Mouse (Mus musculus): ENCODE data around the gene Trmt10a.

The Trmt10a gene

DNA sequence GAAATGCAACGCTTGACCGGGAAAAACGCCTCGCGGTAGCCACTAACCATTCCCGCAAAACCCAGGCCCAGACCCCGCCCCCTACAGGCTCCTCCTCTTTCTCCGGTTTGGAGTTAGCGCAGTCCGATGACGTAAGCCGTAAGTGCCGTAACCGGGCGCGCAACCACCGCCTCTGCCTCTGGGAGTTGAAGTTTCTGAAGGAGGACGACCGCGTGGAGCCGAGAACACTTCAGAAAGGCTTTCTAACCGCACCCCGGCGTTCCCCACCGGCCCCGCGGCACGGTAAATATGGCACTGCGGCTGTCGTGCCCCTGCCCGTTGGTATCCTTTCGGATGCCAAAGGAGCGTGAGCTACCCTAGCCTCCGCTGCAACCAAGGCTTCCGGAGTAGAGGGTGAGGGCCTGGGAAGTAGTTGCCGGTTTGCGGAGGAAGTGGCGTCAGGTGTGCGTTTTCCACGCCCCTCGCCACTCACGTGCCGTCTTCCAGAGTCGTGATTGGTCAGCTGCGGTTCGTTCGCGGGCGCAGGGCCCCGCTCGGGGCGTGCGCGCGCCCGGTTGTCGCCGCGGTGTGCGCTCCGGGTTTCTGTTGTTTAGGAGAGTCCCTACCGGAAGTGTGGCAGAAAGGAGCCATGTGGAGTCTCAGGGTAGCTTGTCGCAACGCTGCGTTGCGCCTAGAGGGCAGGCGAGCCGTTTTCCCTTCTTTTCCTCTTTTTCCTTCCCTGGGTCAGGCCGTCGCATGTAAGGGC, at the start of gene Trmt10a:
Trmt10a (plus strand) TSS at position 134 of the 745 bp plus-strand sequence.
- peak; percentile 98 for DNase-seq

- DNase-seq = no peak
Observed at GRCm38 (mm10) chr3:138095301-138095700, 47.9 kb upstream of the Trmt10a start.

GRCm38 (mm10) chr3:138095718-138096117, 47.5 kb upstream of the Trmt10a start:
- no peak for DNase-seq

- DNase-seq = no peak
Observed at GRCm38 (mm10) chr3:138096263-138097028, 46.8 kb upstream of the Trmt10a start.

GRCm38 (mm10) chr3:138097718-138098117, 45.5 kb upstream of the Trmt10a start:
- DNase-seq = no peak

DNA sequence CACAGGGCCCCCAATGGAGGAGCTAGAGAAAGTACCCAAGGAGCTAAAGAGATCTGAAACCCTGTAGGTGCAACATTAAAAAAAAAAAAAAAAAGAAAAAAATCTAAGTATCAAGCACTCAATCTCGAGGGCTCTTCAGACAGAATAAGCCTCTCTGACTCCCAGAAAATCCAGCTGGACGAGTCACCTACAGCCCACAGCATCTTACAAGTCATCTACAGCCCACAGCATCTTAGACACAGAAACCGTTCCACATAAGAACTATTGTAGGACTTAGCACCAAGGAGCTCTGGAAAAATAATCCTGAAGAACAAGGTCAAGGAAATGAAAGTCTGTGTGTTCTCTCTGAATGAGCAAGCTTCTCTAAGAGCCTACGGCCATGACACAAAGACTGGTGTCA, 41.3 kb upstream of the Trmt10a start:
- no peak for DNase-seq

DNA sequence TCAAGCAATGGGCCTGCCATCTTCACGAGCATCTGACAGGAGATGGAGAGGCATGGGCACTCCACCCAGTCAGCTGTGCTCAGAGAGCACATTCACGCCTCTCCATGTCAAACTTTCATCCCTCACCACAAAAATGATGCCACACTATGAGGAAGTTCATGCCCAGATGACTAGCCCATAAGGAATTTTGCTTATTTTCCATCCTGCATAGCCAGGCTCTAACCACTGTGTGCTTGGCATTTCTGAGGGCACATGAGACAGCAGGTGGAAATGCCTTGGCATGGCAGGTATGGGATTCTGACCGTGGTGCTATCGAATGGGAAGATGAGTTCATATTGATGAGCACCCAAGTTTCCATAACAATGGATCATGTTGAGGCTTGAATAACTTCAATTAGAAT, 39.6 kb upstream of the Trmt10a start:
- DNase-seq = no peak

GRCm38 (mm10) chr3:138105056-138105455, 38.2 kb upstream of the Trmt10a start:
- no peak for DNase-seq

- DNase-seq = no peak
Observed at GRCm38 (mm10) chr3:138106887-138107286, 36.4 kb upstream of the Trmt10a start.

GRCm38 (mm10) chr3:138110910-138111782, 32.1 kb upstream of the Trmt10a start:
- DNase-seq = no peak

- DNase-seq = no peak
Observed at GRCm38 (mm10) chr3:138114106-138114505, 29.1 kb upstream of the Trmt10a start.

GRCm38 (mm10) chr3:138116871-138117270, 26.4 kb upstream of the Trmt10a start:
- DNase-seq = no peak

GRCm38 (mm10) chr3:138118392-138118791, 24.9 kb upstream of the Trmt10a start:
- DNase-seq = no peak

DNA sequence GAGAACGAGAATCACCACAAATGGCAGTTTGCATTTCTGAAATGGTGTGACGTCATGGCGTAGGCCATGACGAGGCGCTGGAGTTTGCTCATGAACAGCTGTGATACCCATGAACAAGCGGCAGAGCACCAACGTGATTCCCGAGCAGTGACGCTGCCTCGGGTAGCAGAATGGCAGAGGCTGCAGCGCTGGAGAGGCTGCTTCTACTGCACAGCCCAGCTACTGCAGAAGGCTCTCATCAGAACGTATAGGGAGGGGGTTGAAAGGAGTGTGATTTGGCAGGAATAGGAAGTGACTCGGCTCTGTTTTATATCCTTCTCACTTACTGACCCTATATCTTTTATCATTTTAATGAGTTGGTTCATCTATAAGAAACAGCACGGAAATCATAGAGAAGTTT, 24.4 kb upstream of the Trmt10a start:
- no peak for DNase-seq

GRCm38 (mm10) chr3:138119444-138120105, 23.7 kb upstream of the Trmt10a start:
- no peak for DNase-seq

DNA sequence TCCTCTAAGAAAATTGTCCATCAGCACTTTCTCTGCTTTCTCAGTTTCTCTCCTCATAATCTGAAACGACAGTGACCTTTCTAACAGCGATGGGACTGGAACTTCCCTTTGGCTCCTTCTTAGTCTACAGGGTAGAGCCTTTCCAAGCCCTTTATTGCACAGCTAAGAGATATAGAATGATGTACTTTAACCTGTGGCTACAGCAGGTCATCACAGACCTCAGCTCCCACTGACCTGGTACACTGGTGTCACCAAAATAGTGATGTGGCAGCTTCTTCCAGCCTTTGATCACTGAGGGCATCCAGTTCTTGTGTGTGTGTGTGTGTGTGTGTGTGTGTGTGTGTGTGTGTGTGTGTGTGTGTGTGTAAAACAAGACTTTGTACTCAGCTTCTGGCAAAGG, 21.8 kb upstream of the Trmt10a start:
- no peak for DNase-seq

- DNase-seq = no peak
Observed at GRCm38 (mm10) chr3:138123842-138124241, 19.4 kb upstream of the Trmt10a start.

GRCm38 (mm10) chr3:138129110-138129509, 14.1 kb upstream of the Trmt10a start:
- DNase-seq = no peak

GRCm38 (mm10) chr3:138130692-138131091, 12.6 kb upstream of the Trmt10a start:
- DNase-seq = no peak

GRCm38 (mm10) chr3:138131168-138131567, 12.1 kb upstream of the Trmt10a start:
- no peak for DNase-seq

- no peak for DNase-seq
Observed at GRCm38 (mm10) chr3:138133463-138133862, 9.8 kb upstream of the Trmt10a start.

DNA sequence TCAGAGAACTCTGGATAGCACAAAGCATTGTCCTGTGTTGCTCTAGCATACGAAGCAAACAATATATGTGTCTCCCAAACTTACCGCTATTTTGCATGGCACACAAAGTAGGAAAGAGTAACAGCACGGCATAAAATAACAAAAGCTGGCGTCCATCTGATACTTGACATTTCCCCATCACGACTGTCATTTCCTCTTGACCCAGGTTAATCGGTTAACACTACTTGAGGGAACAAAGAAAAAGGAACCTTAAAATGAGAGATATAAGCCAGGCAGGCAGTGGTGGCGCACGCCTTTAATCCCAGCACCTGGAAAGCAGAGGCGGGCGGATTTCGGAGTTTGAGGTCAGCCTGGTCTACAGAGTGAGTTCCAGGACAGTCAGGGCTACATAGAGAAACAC, 9.3 kb upstream of the Trmt10a start:
- DNase-seq = no peak

GRCm38 (mm10) chr3:138134528-138134927, 8.7 kb upstream of the Trmt10a start:
- DNase-seq = no peak
